Mouse (Mus musculus) midbrain, postnatal 0 days (tissue): ENCODE data around the gene Cog7. TPM values are rescaled to one million over a fixed set of nuclear protein-coding genes. Genes with fewer than 3 reads are reported as not detected.

ENCODE experiments used
- ATAC-seq: fragments of 200-750 bp; cut with Nextera tagmentation; 2 replicates; pipeline ENCODE4 v1.8.0; 2017; ENCODE audit warnings: moderate number of reproducible peaks, mild to moderate bottlenecking, moderate TSS enrichment, moderate library complexity; ENCODE audit not compliant: low FRiP score
- DNase-seq: peaks from one replicate; pipeline ENCODE4 v3.0.0-alpha.2; 2015; ENCODE audit warnings: low spot score
- H3K27ac ChIP-seq: fragments of 300-500 bp; sonication (generic); 2 replicates; pipeline ENCODE4 v1.5.1; 2014; ENCODE audit warnings: low read depth, mild to moderate bottlenecking, low read length, mixed read lengths
- H3K27me3 ChIP-seq: fragments of 300-500 bp; sonication (generic); 2 replicates; pipeline ENCODE4 v1.6.1; 2014; ENCODE audit warnings: low read length, control low read depth, mixed read lengths; ENCODE audit not compliant: insufficient read depth
- H3K36me3 ChIP-seq: fragments of 300-500 bp; sonication (generic); 2 replicates; pipeline ENCODE4 v1.6.1; 2014; ENCODE audit warnings: low read length, control low read depth, mixed read lengths; ENCODE audit not compliant: insufficient read depth
- H3K4me1 ChIP-seq: fragments of 300-500 bp; sonication (generic); 2 replicates; pipeline ENCODE4 v1.6.1; 2014; ENCODE audit warnings: mild to moderate bottlenecking, control low read depth, antibody characterized with exemption, low read length, mixed read lengths; ENCODE audit not compliant: insufficient read depth
- H3K4me2 ChIP-seq: fragments of 300-500 bp; sonication (generic); 2 replicates; pipeline ENCODE4 v1.6.1; 2014; ENCODE audit warnings: low read depth, mild to moderate bottlenecking, low read length, mixed read lengths; ENCODE audit not compliant: poor library complexity, severe bottlenecking
- H3K4me3 ChIP-seq: fragments of 300-500 bp; sonication (generic); 2 replicates; pipeline ENCODE4 v1.5.1; 2014; ENCODE audit warnings: low read depth, mild to moderate bottlenecking, low read length, moderate library complexity
- H3K9ac ChIP-seq: fragments of 300-500 bp; sonication (generic); replicated peaks from 2 replicates; pipeline ENCODE4 v1.6.1; 2014; ENCODE audit warnings: mild to moderate bottlenecking, low read length, moderate library complexity, mixed read lengths; ENCODE audit not compliant: poor library complexity, severe bottlenecking
- H3K9me3 ChIP-seq: fragments of 300-500 bp; sonication (generic); 2 replicates; pipeline ENCODE4 v1.6.1; 2016; ENCODE audit warnings: low read length, control low read depth
- CTCF ChIP-seq: IDR thresholded peaks from 2 replicates; pipeline ENCODE4 v1.5.1; 2016; ENCODE audit warnings: antibody characterized with exemption, mild to moderate bottlenecking
- WGBS: fragments of 180-500 bp; shearing (Covaris S2); extraction: QIAGEN DNeasy Blood & Tissue Kit; methylation state at CpG from one replicate; pipeline ENCODE4 v1.1.7; 2014; 5-methylcytosine and 5-hydroxymethylcytosine counted together
- polyA plus RNA-seq: library from polyadenylated mRNA; unstranded; fragments of >200 nt; fragmentation: Nextera tagmentation; extraction: Ambion mirVana; gene quantifications from 2 replicates; pipeline ENCODE4 v1.2.1, GENCODE M21; 2015
- total RNA-seq: library from RNA; depleted of rRNA; stranded (reverse); fragments of >200 nt; gene quantifications from 2 replicates; pipeline ENCODE4 v1.2.3, GENCODE M21; 2014

Cog7 gene
- total and polyA plus RNA-seq, 2 experiments from 2014 or later: 27.4 to 34.9 TPM

DNA sequence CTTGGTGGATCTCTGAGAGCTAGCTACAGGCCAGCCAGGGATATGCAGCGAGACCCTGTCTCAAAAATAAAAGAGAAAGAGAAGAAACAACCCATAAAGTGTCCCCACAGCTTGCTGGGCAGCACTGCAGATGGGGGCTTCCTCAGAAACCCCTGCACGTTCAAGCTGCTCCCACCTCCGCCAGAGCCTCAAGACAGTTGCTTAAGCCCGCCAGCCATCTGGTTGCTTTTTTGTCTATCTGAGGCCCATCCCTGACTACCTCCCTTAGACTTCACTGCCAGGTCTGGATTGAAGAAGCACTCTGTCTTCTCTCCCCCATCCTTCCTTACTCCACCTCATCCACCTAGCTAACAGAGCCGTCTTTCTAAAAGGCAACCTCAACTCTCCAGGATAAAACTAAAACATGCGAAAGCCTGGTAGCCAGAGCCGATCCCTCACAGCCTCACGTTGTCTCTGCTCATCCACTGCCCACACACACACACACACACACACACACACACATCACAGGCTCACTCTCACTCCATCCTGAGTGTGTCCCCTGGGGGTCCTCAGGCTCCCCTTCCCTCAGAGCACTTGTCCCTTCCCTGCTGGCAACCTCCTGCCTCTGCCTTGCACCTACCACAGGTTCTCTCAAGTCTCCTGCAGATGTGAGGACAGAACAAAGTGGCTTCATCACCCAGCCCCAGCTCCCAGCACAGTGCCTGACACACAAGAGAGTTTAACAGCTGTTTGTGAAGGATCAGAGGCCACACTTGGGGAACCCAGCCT is 43.2 kb downstream of the Cog7 start:
- TF ChIP-seq CTCF: no peak
- 81% methylated on average over 8 of the region's 8 CpGs for WGBS
- Histone ChIP-seq H3K9me3 (no peaks in the 10 kb centered on the region), H3K4me3 (no peak overlapping the region), H3K4me1 (no peaks in the 10 kb centered on the region), H3K9ac (no peak overlapping the region), H3K4me2 (no peak overlapping the region), H3K36me3 (peaks cover 11% of the 10 kb centered on the region; the same call in 1 of the 2 replicates), H3K27ac (no peak overlapping the region), H3K27me3 (no peaks in the 10 kb centered on the region)
- DNase-seq (peak; percentile 45), ATAC-seq (no peak)

DNA sequence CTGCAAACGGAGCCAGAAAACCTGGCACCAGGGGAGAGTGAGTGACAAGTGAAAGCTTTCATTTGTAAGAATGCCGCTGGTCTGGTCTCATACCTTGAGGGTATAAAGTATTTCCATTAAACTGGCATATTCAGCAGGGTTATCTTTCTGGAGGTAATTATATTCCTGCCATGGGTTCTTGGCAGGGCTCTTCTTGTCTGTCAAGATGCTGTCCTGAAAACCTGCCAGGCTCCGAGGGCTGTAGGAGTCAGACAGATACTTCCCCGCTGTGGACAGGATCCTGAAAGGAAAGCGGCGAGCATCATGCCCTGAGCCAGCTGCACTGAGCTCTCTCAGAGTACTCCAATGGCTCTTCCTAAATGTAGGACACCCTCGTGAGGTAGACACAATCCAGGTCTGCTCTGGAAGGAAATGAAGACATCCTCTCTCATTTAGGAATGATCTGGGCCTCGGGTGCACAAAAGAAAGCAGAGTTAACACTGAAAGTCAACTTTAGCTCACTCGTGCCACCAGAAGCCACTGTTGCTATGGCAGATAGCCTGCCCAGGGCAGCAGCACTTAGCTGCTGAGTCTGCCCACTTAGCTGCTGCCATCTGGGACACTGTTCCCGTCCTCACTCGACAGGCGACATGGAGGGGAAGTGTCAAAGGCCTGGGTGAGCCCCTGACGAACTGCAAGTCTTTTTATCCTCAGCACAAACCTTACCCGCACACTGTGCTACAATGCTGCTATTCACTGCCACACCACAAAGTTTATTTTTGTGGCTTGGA is 44.5 kb downstream of the Cog7 start:
- Histone ChIP-seq H3K4me3 (no peak overlapping the region), H3K9ac (no peak overlapping the region), H3K27ac (no peak overlapping the region), H3K9me3 (no peaks in the 10 kb centered on the region), H3K4me1 (no peaks in the 10 kb centered on the region), H3K36me3 (peaks cover 9% of the 10 kb centered on the region; the same call in 1 of the 2 replicates), H3K27me3 (no peaks in the 10 kb centered on the region), H3K4me2 (no peak overlapping the region)
- 67% methylated on average over 14 of the region's 14 CpGs for WGBS
- ATAC-seq: peak; percentile 29; the same call in 1 of the 2 replicates
- DNase-seq: peak; percentile 79
- TF ChIP-seq CTCF: no peak

GRCm38 (mm10) chr7:121935906-121936794 is 45.4 kb downstream of the Cog7 start:
- Histone ChIP-seq H3K9ac (no peak overlapping the region), H3K4me2 (no peak overlapping the region), H3K27ac (no peak overlapping the region), H3K4me1 (no peaks in the 10 kb centered on the region), H3K27me3 (no peaks in the 10 kb centered on the region), H3K36me3 (0 out of 2 replicates have a peak, but pooled peaks cover 7% of the 10 kb centered on the region), H3K4me3 (no peak overlapping the region), H3K9me3 (no peaks in the 10 kb centered on the region)
- ATAC-seq: no peak
- TF ChIP-seq CTCF: no peak
- WGBS: 84% methylated on average over 12 of the region's 12 CpGs
- DNase-seq: no peak

DNA sequence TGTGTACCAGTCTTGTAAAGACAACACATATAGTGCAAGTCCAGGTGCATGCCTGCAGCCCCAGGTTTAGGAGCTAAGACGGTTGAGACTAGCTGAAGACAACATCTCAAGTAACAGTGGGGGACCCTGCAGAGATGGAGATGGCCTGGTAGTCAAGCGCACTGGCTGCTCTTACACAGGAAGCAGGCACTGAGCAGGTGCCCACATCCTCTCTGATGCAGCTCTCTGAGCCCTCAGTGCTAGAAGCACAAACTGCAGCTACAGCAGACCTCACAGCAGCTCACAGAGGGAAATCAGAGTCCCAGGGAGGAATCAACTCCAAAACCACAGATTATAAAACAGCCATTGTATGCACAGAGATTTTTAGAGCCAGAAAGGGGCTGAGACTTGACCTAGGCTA is 47.2 kb downstream of the Cog7 start:
- Histone ChIP-seq H3K27me3 (no peaks in the 10 kb centered on the region), H3K9ac (no peak overlapping the region), H3K9me3 (no peaks in the 10 kb centered on the region), H3K27ac (no peak overlapping the region), H3K4me1 (no peaks in the 10 kb centered on the region), H3K36me3 (peaks cover 18% of the 10 kb centered on the region), H3K4me3 (no peak overlapping the region), H3K4me2 (no peak overlapping the region)
- ATAC-seq: no peak
- WGBS: 89% methylated on average over 2 of the region's 2 CpGs
- no peak for DNase-seq
- no peak for TF ChIP-seq CTCF

DNA sequence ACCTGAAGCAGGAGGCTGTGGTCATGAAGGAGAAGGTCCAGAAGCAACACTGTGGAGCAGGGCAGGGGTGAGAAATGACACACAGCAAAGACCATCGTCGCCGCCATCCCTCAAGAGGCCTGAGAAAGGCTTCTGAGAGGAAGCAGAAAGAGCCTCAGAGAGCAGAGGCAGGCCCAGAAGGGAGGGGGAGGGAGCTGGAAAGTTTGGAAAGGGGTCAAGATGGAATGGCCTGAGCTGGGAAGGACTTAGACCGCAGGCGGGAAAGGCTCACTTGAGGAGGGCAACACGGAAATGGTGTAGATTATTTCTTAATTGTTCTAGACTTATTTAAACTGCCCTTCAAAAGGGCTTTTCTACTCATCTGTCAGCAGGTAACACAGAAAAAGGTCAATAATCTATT is 47.8 kb downstream of the Cog7 start:
- Histone ChIP-seq H3K36me3 (peaks cover 24% of the 10 kb centered on the region), H3K9me3 (no peaks in the 10 kb centered on the region), H3K27me3 (no peaks in the 10 kb centered on the region), H3K9ac (no peak overlapping the region), H3K27ac (no peak overlapping the region), H3K4me1 (no peaks in the 10 kb centered on the region), H3K4me2 (no peak overlapping the region), H3K4me3 (no peak overlapping the region)
- DNase-seq (no peak), ATAC-seq (no peak)
- no peak for TF ChIP-seq CTCF
- WGBS: 84% methylated on average over 6 of the region's 6 CpGs
